Mouse (Mus musculus) neural tube, embryonic 11.5 days (tissue): ENCODE data around the gene Neurod6. TPM values are rescaled to one million over a fixed set of nuclear protein-coding genes. Genes with fewer than 3 reads are reported as not detected.
A peak's percentile ranks its signal among the peaks of the same experiment; 100 is the strongest.

Experiments
- ATAC-seq: fragments of 200-750 bp; cut with Nextera tagmentation; 2 replicates; pipeline ENCODE4 v1.8.0; 2017; ENCODE audit warnings: moderate number of reproducible peaks, mild to moderate bottlenecking, moderate TSS enrichment, moderate library complexity; ENCODE audit not compliant: insufficient read depth, low FRiP score, low TSS enrichment
- DNase-seq: peaks from one replicate; pipeline ENCODE4 v3.0.0-alpha.2; 2015; ENCODE audit warnings: low spot score
- H3K27ac ChIP-seq: fragments of 300-500 bp; sonication (generic); 2 replicates; pipeline ENCODE4 v1.5.1; 2014; ENCODE audit warnings: low read depth, mild to moderate bottlenecking, low read length
- H3K27me3 ChIP-seq: fragments of 300-500 bp; sonication (generic); 2 replicates; pipeline ENCODE4 v1.6.1; 2014; ENCODE audit warnings: mild to moderate bottlenecking, low read length, mixed read lengths; ENCODE audit not compliant: control insufficient read depth, insufficient read depth
- H3K36me3 ChIP-seq: fragments of 300-500 bp; sonication (generic); 2 replicates; pipeline ENCODE4 v1.6.1; 2014; ENCODE audit warnings: mild to moderate bottlenecking, low read length, moderate library complexity, mixed read lengths; ENCODE audit not compliant: control insufficient read depth, insufficient read depth
- H3K4me1 ChIP-seq: fragments of 300-500 bp; sonication (generic); 2 replicates; pipeline ENCODE4 v1.6.1; 2014; ENCODE audit warnings: low read length, mixed read lengths; ENCODE audit not compliant: control insufficient read depth, insufficient read depth
- H3K4me2 ChIP-seq: fragments of 300-500 bp; sonication (generic); 2 replicates; pipeline ENCODE4 v1.6.1; 2014; ENCODE audit warnings: low read depth, mild to moderate bottlenecking, moderate library complexity
- H3K4me3 ChIP-seq: fragments of 300-500 bp; sonication (generic); 2 replicates; pipeline ENCODE4 v1.5.1; 2014; ENCODE audit warnings: low read depth, low read length
- H3K9ac ChIP-seq: fragments of 300-500 bp; sonication (generic); 2 replicates; pipeline ENCODE4 v1.6.1; 2014; ENCODE audit warnings: mild to moderate bottlenecking, low read length
- H3K9me3 ChIP-seq: fragments of 300-500 bp; sonication (generic); 2 replicates; pipeline ENCODE4 v1.6.1; 2016; ENCODE audit warnings: low read length; ENCODE audit not compliant: control insufficient read depth
- WGBS: fragments of 180-500 bp; shearing (Covaris S2); extraction: QIAGEN DNeasy Blood & Tissue Kit; methylation state at CpG from one replicate; pipeline ENCODE4 v1.1.7; 2014; 5-methylcytosine and 5-hydroxymethylcytosine counted together
- polyA plus RNA-seq: library from polyadenylated mRNA; unstranded; fragments of >200 nt; fragmentation: Nextera tagmentation; extraction: Ambion mirVana; gene quantifications from 2 replicates; pipeline ENCODE4 v1.2.1, GENCODE M21; 2014

Neurod6 gene
- polyA plus RNA-seq, 1 experiment from 2014 or later = 1.2 TPM

- no peak for DNase-seq
Observed at GRCm38 (mm10) chr6:55683506-55683905, 2.4 kb upstream of the Neurod6 start.

GRCm38 (mm10) chr6:55682886-55683285 lies 1.8 kb upstream of the Neurod6 start:
- ATAC-seq = no peak
- Histone ChIP-seq H3K4me1 (no peaks in the 10 kb centered on the region), H3K9ac (no peak overlapping the region), H3K36me3 (no peaks in the 10 kb centered on the region), H3K4me3 (no peak overlapping the region), H3K4me2 (no peak overlapping the region), H3K9me3 (no peaks in the 10 kb centered on the region), H3K27ac (no peak overlapping the region), H3K27me3 (no peaks in the 10 kb centered on the region)
- DNase-seq = no peak
- 83% methylated on average over 7 of the region's 7 CpGs for WGBS

More at GRCm38 (mm10) chr6:55683506-55683905, 2.4 kb upstream of the Neurod6 start:
- Histone ChIP-seq H3K27ac (no peak overlapping the region), H3K36me3 (no peaks in the 10 kb centered on the region), H3K27me3 (no peaks in the 10 kb centered on the region), H3K4me3 (no peak overlapping the region), H3K4me1 (no peaks in the 10 kb centered on the region), H3K9me3 (no peaks in the 10 kb centered on the region), H3K9ac (no peak overlapping the region), H3K4me2 (no peak overlapping the region)
- ATAC-seq = no peak
- 80% methylated on average over 4 of the region's 4 CpGs for WGBS

GRCm38 (mm10) chr6:55678571-55679185 lies 2.4 kb downstream of the Neurod6 start:
- Histone ChIP-seq H3K27ac (no peak overlapping the region), H3K9ac (no peak overlapping the region), H3K27me3 (0 out of 2 replicates have a peak, but pooled peaks cover 2% of the 10 kb centered on the region), H3K4me1 (peaks cover 3% of the 10 kb centered on the region; the same call in 1 of the 2 replicates), H3K36me3 (no peaks in the 10 kb centered on the region), H3K9me3 (no peaks in the 10 kb centered on the region), H3K4me3 (no peak overlapping the region), H3K4me2 (no peak overlapping the region)
- 93% methylated on average over 7 of the region's 7 CpGs for WGBS
- DNase-seq (no peak), ATAC-seq (no peak)

- WGBS = 23% methylated on average over 8 of the region's 8 CpGs
- Histone ChIP-seq H3K9ac (no peak overlapping the region), H3K36me3 (no peaks in the 10 kb centered on the region), H3K4me3 (peak overlapping the region; percentile 34), H3K4me2 (peak overlapping the region; percentile 59), H3K4me1 (peaks cover 3% of the 10 kb centered on the region; the same call in 1 of the 2 replicates), H3K27ac (no peak overlapping the region), H3K27me3 (0 out of 2 replicates have a peak, but pooled peaks cover 2% of the 10 kb centered on the region), H3K9me3 (no peaks in the 10 kb centered on the region)
- DNase-seq = no peak
- ATAC-seq = no peak
Observed at GRCm38 (mm10) chr6:55677326-55677725, 3.7 kb downstream of the Neurod6 start.

- WGBS = 1% methylated on average over 27 of the region's 27 CpGs
- ATAC-seq = peak; percentile 74
Observed at GRCm38 (mm10) chr6:55676663-55677311, 4.3 kb downstream of the Neurod6 start.

GRCm38 (mm10) chr6:55676141-55676662 lies 4.9 kb downstream of the Neurod6 start:
- WGBS = 76% methylated on average over 6 of the region's 6 CpGs

More at GRCm38 (mm10) chr6:55676663-55677311, 4.3 kb downstream of the Neurod6 start:
- peak overlapping the region; percentile 59 for H3K4me2 ChIP-seq
- H3K4me3 ChIP-seq = peak overlapping the region; percentile 34
- H3K4me1 ChIP-seq = peaks cover 3% of the 10 kb centered on the region; the same call in 1 of the 2 replicates
- DNase-seq = peak; percentile 69
- no peak overlapping the region for H3K27ac ChIP-seq
- H3K9me3 ChIP-seq = no peaks in the 10 kb centered on the region
- 0 out of 2 replicates have a peak, but pooled peaks cover 2% of the 10 kb centered on the region for H3K27me3 ChIP-seq
- no peaks in the 10 kb centered on the region for H3K36me3 ChIP-seq
- peak overlapping the region; percentile 49 for H3K9ac ChIP-seq

GRCm38 (mm10) chr6:55667801-55668200 lies 13.3 kb downstream of the Neurod6 start:
- Histone ChIP-seq H3K9ac (no peak overlapping the region), H3K27me3 (no peaks in the 10 kb centered on the region), H3K4me3 (no peak overlapping the region), H3K27ac (no peak overlapping the region), H3K9me3 (no peaks in the 10 kb centered on the region), H3K36me3 (no peaks in the 10 kb centered on the region), H3K4me2 (no peak overlapping the region), H3K4me1 (no peaks in the 10 kb centered on the region)
- ATAC-seq (no peak), DNase-seq (no peak)
- 81% methylated on average over 3 of the region's 3 CpGs for WGBS

More at GRCm38 (mm10) chr6:55676141-55676662, 4.9 kb downstream of the Neurod6 start:
- H3K36me3 ChIP-seq = no peaks in the 10 kb centered on the region
- no peak overlapping the region for H3K4me3 ChIP-seq
- peak overlapping the region; percentile 59 for H3K4me2 ChIP-seq
- H3K4me1 ChIP-seq = peaks cover 3% of the 10 kb centered on the region; the same call in 1 of the 2 replicates
- 0 out of 2 replicates have a peak, but pooled peaks cover 2% of the 10 kb centered on the region for H3K27me3 ChIP-seq
- no peak overlapping the region for H3K9ac ChIP-seq
- no peak overlapping the region for H3K27ac ChIP-seq
- DNase-seq (peak; percentile 11), ATAC-seq (no peak)
- no peaks in the 10 kb centered on the region for H3K9me3 ChIP-seq

GRCm38 (mm10) chr6:55661126-55661915 lies 19.7 kb downstream of the Neurod6 start:
- Histone ChIP-seq H3K4me2 (no peak overlapping the region), H3K4me3 (no peak overlapping the region), H3K36me3 (no peaks in the 10 kb centered on the region), H3K27me3 (no peaks in the 10 kb centered on the region), H3K9ac (no peak overlapping the region), H3K9me3 (no peaks in the 10 kb centered on the region), H3K4me1 (no peaks in the 10 kb centered on the region), H3K27ac (no peak overlapping the region)
- DNase-seq (no peak), ATAC-seq (no peak)
- WGBS = 72% methylated on average over 5 of the region's 5 CpGs
